Mouse (Mus musculus) MEL (cell line): Measurements from ENCODE around the gene Rnase12.

Experiments used
- CTCF ChIP-seq, 3 experiments: IDR thresholded peaks in 2 of 3; conservative IDR thresholded peaks in 1 of 3; 2 replicates each; pipeline ENCODE4 v1.5.1; 2011 to 2012; ENCODE audit warnings: low read length in 3 of 3, low read depth in 2 of 3, mild to moderate bottlenecking in 2 of 3, improper control_type of control experiment in 1 of 3, inconsistent platforms in 1 of 3, mixed read lengths in 1 of 3, moderate library complexity in 1 of 3; ENCODE audit not compliant: control insufficient read depth in 1 of 3, insufficient read depth in 1 of 3, poor library complexity in 1 of 3, severe bottlenecking in 1 of 3
- POLR2A ChIP-seq, 2 experiments: IDR thresholded peaks; 2 replicates each; pipeline ENCODE4 v1.6.1; 2011 to 2012; ENCODE audit warnings: low read length in 2 of 2, mild to moderate bottlenecking in 2 of 2, control low read depth in 1 of 2, improper control_type of control experiment in 1 of 2, low read depth in 1 of 2, moderate library complexity in 1 of 2; ENCODE audit not compliant: control insufficient read depth in 1 of 2, insufficient read depth in 1 of 2, poor library complexity in 1 of 2

DNA sequence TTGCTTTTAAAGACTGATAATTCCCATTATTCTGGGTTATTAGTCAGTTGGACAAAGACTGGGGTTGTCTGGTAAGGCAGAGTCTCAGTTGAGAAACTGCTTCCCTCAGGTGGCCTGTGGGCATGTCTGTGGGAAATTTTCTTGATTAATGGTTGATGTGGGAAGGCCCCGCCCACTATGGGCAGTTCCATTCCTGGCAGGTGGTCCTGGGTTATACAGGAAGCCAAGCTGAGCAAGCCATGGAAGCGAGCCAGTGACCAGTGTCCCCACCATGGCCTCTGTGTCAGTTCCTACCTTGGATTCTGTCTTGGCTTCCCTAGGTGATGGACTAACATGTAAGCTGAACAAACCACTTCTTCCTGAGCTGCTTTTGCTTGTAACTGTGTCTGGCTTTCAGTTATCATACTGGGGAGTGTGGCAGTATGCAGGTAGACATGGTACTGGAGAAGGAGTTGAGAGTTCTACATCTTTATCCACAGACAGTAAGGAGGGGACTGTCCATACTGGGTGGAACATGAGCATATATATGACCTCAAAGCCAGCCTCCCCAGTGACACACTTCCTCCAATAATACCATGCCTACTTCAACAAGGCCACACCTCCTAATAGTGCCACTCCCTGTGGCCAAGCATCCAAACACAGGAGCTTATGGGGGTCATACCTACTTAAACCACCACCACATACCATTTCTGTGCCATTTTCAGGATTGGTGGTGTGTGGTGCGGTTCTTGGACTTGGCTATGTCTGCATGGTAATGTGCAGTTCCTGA, 29.9 kb downstream of the Rnase12 start:
- TF ChIP-seq POLR2A (IDR thresholded peaks at IDR 0.05; ENCODE audit: control insufficient read depth in 1 of 2, insufficient read depth in 1 of 2, low read depth in 1 of 2, low read length in 2 of 2, poor library complexity in 1 of 2) = no peak
- TF ChIP-seq CTCF (IDR thresholded peaks at IDR 0.05 in 2 of 3, conservative IDR thresholded peaks at IDR 0.05 in 1 of 3; ENCODE audit: control insufficient read depth in 1 of 3, insufficient read depth in 1 of 3, low read depth in 2 of 3, low read length in 3 of 3, poor library complexity in 1 of 3, severe bottlenecking in 1 of 3) = no peak
